Mouse (Mus musculus) 416B (cell line): ENCODE data around the gene Begain.

Experiments
- DNase-seq: peaks from one replicate; pipeline ENCODE4 v3.0.0; 2011; ENCODE audit warnings: low read depth

Gene Begain

GRCm38 (mm10) chr12:109068167-109068653, at the start of gene Begain:
Gene Begain (minus strand): TSS chr12:109068217.
- no peak for DNase-seq

- DNase-seq, result no peak
These were observed 47.7 kb upstream of the Begain start for GRCm38 (mm10) chr12:109115707-109116106.

DNA sequence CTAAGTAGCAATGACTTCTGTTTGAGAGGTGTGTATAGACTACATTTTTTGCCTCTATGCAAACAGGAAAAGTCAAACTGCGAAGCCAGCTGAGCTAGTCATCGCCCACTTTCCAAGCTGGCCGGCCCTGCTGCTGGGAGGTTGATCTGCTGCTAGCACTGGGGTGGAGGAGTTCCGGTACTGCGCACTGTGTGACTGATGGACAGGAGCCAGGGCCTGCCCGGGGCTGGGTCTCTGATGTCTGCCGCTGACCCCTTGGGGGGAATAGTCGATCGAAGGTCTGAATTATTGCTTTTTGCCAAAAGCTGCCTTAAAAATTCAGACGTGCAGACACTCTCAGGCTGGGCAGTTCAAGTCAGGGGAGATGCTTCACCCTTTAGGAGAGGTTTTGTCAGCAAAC, 47.1 kb upstream of the Begain start:
- DNase-seq, result no peak

GRCm38 (mm10) chr12:109112996-109113592, 45.1 kb upstream of the Begain start:
- no peak for DNase-seq

- DNase-seq, result no peak
These were observed 44.5 kb upstream of the Begain start for GRCm38 (mm10) chr12:109112354-109112995.

DNA sequence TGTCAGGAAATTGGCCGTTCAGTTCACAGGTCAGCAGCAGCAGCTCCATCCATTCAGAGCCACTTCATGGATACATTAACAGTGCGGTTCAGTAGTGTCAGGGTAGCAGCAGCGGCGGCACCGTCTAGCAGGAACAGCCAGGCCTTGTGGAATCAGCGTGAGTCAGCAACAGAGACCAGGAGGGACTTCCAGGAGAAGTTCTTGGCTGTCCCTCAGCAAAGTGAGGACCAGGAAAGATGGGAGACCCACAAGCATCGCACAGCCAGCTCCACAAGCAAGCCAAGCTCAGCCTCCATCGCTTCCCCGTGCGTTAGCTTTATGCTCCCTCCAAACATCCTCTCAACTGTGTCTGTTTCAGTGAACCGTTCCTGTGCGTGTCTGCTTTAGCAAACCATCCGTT, 40.9 kb upstream of the Begain start:
- no peak for DNase-seq

- no peak for DNase-seq
These were observed 32.4 kb upstream of the Begain start for GRCm38 (mm10) chr12:109100381-109100780.

GRCm38 (mm10) chr12:109090456-109091130, 22.6 kb upstream of the Begain start:
- DNase-seq, result no peak

DNA sequence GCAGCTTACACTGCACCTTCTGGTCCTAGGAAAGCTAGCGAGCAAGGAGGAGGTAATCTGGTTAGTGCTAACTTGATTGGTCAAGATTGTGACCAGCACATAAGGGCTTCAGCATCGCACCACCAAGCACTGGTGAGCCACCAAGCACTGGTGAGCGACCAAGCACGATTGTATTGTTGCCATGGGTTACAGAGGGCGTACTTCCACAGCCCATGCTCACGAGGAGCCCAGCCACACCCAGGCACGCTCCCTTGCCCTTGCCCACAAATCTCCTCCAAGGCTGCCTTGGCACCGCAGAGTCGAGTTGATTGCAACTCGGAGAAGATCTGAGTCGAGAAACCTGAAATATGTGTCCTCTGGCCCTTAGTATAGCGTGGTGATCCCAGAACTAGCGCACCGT, 22.0 kb upstream of the Begain start:
- DNase-seq, result no peak

DNA sequence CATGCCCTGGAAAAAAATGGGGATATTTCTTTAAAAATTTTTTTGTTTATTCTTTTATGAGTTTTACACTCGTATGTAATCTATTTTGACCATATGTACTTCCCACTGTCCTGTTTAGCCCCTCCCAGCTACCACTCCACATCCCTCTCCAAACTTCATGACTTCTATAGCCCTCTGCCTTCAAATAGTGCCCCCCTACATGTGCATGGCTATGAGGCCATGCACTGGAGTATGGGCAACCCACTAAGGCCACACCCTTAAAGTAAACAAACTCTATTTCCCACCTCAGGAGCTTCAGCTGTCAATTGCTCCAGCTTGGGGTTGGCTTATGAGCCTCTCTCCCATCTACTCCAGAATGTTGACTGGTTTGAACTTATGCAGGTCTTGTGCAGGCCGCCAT, 18.1 kb upstream of the Begain start:
- DNase-seq, result no peak

GRCm38 (mm10) chr12:109085674-109086073, 17.7 kb upstream of the Begain start:
- no peak for DNase-seq

DNA sequence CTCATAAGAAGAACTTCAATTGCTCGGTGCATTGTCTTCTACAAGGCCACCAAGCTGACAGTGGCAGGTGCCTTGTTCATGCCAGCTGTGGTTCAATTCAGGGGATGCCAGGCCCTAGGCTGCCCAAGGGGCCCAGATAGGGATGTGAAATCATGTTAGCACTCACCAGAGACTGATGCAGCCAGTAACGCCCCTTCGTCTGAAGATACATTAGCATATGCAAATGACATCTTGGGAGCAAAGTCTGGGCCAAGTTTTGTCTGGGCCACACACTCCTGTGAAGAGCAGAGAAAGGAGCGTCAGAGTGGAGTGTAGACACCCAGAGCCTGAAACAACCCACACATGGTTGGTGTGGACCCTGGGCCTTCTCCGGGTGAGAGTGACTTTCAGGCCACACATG, 17.0 kb upstream of the Begain start:
- DNase-seq, result no peak

- DNase-seq, result no peak
These were observed 15.5 kb upstream of the Begain start for GRCm38 (mm10) chr12:109083476-109083875.

DNA sequence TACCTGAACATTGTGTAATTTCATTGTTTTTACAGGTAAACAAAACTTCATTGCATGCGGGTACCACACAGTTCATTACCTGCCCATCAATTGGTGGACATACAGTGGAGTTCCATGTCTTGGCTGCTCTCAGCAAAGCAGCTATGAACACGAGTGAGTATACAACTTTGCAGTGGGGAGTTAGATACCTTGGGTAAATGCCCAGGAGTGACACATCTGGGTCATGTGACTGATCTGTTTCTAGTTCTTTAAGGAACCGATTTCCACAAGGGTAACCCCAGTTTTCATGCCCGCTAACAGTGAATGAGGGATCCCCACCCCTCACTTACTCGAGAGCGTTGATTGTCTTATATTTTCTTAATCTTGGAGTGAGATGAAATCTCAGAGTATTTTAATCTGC, 9.0 kb upstream of the Begain start:
- DNase-seq, result no peak

DNA sequence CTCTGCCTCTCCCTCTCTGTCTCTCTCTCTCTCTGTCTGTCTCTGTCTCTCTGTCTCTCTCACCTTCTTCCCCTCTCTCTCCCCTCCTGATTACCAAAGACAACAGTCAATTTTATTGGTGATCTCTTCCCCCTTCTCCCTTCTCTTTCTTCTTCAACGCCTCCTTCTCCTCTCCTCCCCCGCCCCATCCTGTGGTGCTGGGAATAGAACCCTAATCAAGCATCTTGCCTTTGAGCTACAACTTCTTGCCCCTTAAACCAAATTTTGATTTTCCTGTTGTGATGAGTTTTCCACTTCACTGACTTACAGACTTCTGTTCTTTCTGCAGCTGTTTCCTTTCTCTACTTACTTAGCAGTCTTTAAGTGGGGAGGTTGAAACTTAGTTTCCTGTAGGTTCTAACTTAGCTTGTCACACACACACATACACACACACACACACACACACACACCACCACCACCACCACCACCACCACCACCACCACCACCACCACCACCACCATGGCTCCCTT, 6.8 kb upstream of the Begain start:
- no peak for DNase-seq

DNA sequence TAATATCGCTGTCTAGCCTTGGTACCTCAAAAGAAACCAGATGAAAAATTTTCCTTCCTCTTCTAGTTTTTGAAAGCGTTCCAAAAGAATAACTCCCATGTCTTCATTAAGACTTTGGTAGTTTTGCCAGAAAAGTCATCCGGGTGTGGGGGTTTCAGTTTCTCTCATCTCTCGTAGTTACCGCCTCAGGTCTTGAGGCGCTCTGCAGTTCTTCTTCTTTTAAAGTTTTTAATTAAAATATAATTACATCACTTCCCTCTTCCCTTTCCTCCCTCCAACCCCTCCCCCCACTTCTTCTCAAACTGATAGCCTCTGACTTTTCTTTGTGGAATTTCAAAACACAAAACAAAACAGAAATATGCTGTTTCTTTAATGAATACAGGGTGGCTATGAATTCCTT, 6.1 kb upstream of the Begain start:
- DNase-seq, result no peak

GRCm38 (mm10) chr12:109071248-109071647, 3.2 kb upstream of the Begain start:
- DNase-seq, result no peak

DNA sequence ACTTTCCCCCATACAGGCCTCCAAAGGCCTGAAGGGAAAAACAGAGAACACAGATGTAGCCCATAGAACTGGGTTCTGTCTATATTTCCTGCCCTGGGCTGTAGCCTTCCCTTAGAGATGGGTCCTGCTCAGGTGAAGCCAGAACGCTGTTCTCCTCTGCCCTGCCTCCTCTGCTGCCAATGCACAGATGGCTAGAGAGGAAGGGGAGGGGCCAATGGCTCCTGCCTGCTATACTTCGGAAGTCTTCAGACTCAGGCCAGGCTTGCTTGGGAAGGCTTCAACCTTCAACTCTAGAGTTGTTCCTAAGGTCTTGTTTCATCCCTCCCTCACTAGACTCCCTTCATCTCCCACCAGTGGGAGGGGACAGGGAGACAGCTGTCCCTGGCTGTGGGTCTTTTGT, 1.7 kb upstream of the Begain start:
- DNase-seq, result no peak

GRCm38 (mm10) chr12:109068738-109069137, 721 bp upstream of the Begain start:
- no peak for DNase-seq

- no peak for DNase-seq
These were observed 369 bp downstream of the Begain start for GRCm38 (mm10) chr12:109067561-109068135.

DNA sequence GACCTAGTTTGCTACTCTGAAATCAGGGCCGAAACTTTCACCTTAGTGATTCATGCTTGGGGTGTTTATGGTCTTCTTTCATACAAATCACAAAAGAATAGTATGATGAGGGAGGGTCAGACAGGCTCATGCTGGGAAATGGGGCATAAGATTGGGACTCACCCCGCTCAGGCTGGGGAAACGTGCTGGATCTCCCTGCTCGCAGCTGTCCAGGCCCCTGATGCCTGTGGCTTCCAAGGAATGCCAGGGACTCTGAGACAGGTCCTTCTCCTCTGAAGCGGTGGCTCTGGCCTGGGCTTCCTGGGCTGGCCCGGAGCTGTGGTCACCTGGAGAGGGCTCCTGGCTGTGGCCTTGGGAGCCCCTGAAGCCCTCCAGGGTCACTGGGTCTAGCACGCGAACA, 9.4 kb downstream of the Begain start:
- DNase-seq, result no peak

DNA sequence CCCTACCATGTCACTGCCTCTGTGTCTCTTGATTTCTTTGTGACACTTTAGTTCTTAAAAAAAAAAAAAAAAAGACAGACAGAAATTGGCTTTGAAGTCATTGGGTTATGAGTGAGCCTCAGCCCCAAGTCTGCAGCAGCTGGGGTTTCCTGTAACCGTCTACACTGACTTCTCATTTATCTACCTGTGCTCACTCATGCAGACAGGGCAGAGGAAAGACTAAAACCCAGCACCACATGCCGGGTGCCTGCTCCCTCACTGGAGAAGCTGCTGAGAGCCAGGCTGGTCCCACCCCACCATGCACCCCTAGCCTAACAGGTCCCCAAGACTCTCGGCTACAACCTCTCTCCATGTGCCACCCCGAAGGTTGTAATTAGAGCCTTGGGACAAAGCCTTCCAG, 10.3 kb downstream of the Begain start:
- DNase-seq, result no peak
